Mouse (Mus musculus) induced T-regulatory cell, adult 2 months (primary cell): ENCODE results near the gene Gpr39.

Experiments used
- DNase-seq: peaks from one replicate; pipeline ENCODE4 v3.0.0-alpha.2; 2012; ENCODE audit warnings: low read depth

Gene Gpr39

GRCm38 (mm10) chr1:125808426-125808825 lies 131.6 kb downstream of the Gpr39 start:
- DNase-seq: no peak

- DNase-seq: no peak
Observed at GRCm38 (mm10) chr1:125813141-125813782, 136.5 kb downstream of the Gpr39 start.

- no peak for DNase-seq
Observed at GRCm38 (mm10) chr1:125821101-125821500, 144.3 kb downstream of the Gpr39 start.

GRCm38 (mm10) chr1:125823611-125824010 lies 146.8 kb downstream of the Gpr39 start:
- no peak for DNase-seq

GRCm38 (mm10) chr1:125837507-125837906 lies 160.7 kb downstream of the Gpr39 start:
- no peak for DNase-seq

GRCm38 (mm10) chr1:125839746-125840392 lies 163.1 kb downstream of the Gpr39 start:
- DNase-seq: no peak

GRCm38 (mm10) chr1:125854646-125855045 lies 177.9 kb downstream of the Gpr39 start:
- no peak for DNase-seq

- DNase-seq: no peak
Observed at GRCm38 (mm10) chr1:125858631-125859030, 181.8 kb downstream of the Gpr39 start.

- no peak for DNase-seq
Observed at GRCm38 (mm10) chr1:125870056-125870455, 193.3 kb downstream of the Gpr39 start.

GRCm38 (mm10) chr1:125893158-125893557 lies 216.4 kb downstream of the Gpr39 start:
- DNase-seq: no peak

- no peak for DNase-seq
Observed at GRCm38 (mm10) chr1:125910211-125910870, 233.5 kb downstream of the Gpr39 start.

- DNase-seq: no peak
Observed at GRCm38 (mm10) chr1:125910871-125911265, 234.1 kb downstream of the Gpr39 start.

GRCm38 (mm10) chr1:125911337-125911900 lies 234.6 kb downstream of the Gpr39 start:
- no peak for DNase-seq

- DNase-seq: no peak
Observed at GRCm38 (mm10) chr1:125911901-125912445, 235.2 kb downstream of the Gpr39 start.

GRCm38 (mm10) chr1:125912601-125913600 lies 236.1 kb downstream of the Gpr39 start, which contains the start of gene Lypd1:
TSS of gene Lypd1 (minus strand) at chr1:125913101.
- DNase-seq: no peak

GRCm38 (mm10) chr1:125920696-125921095 lies 243.9 kb downstream of the Gpr39 start:
- DNase-seq: no peak

- DNase-seq: no peak
Observed at GRCm38 (mm10) chr1:125923062-125923461, 246.3 kb downstream of the Gpr39 start.
